Mouse (Mus musculus): ENCODE data around the gene Tmem50b.

- TF ChIP-seq POLR2A (IDR thresholded peaks at IDR 0.05; ENCODE audit: control insufficient read depth, low read depth, low read length), result no peak
- no peak for TF ChIP-seq CTCF (IDR thresholded peaks at IDR 0.05; ENCODE audit: control insufficient read depth, insufficient read depth, insufficient replicate concordance, low read depth, low read length)
Observed at GRCm38 (mm10) chr16:91552072-91552471, 45.5 kb downstream of the Tmem50b start.

All from testis, adult 2 months (tissue).